Mouse (Mus musculus) neural tube, embryonic 12.5 days (tissue): ENCODE measurements around the gene Olfr933. TPM values are rescaled to one million over a fixed set of nuclear protein-coding genes. Genes with fewer than 3 reads are reported as not detected.

Source experiments
- ATAC-seq: fragments of 200-750 bp; cut with Nextera tagmentation; 2 replicates; pipeline ENCODE4 v1.8.0; 2017; ENCODE audit warnings: low read depth, mild to moderate bottlenecking, moderate TSS enrichment, moderate library complexity; ENCODE audit not compliant: low FRiP score
- H3K27ac ChIP-seq: fragments of 300-500 bp; sonication (generic); 2 replicates; pipeline ENCODE4 v1.5.1; 2016
- H3K27me3 ChIP-seq: fragments of 300-500 bp; sonication (generic); replicated peaks from 2 replicates; pipeline ENCODE4 v1.6.1; 2016; ENCODE audit warnings: mild to moderate bottlenecking
- H3K36me3 ChIP-seq: fragments of 300-500 bp; sonication (generic); 2 replicates; pipeline ENCODE4 v1.6.1; 2016; ENCODE audit warnings: mild to moderate bottlenecking
- H3K4me1 ChIP-seq: fragments of 300-500 bp; sonication (generic); 2 replicates; pipeline ENCODE4 v1.6.1; 2016
- H3K4me2 ChIP-seq: fragments of 300-500 bp; sonication (generic); replicated peaks from 2 replicates; pipeline ENCODE4 v1.6.1; 2016; ENCODE audit warnings: mild to moderate bottlenecking
- H3K4me3 ChIP-seq: fragments of 300-500 bp; sonication (generic); 2 replicates; pipeline ENCODE4 v1.5.1; 2016
- H3K9ac ChIP-seq: fragments of 300-500 bp; sonication (generic); 2 replicates; pipeline ENCODE4 v1.6.1; 2016; ENCODE audit warnings: mild to moderate bottlenecking
- H3K9me3 ChIP-seq: fragments of 300-500 bp; sonication (generic); 2 replicates; pipeline ENCODE4 v1.6.1; 2016; ENCODE audit warnings: mild to moderate bottlenecking
- WGBS: fragments of 180-500 bp; shearing (Covaris S2); methylation state at CpG from one replicate; pipeline ENCODE4 v1.1.7; 2016; 5-methylcytosine and 5-hydroxymethylcytosine counted together
- polyA plus RNA-seq: library from polyadenylated mRNA; unstranded; fragments of >200 nt; fragmentation: Nextera tagmentation; extraction: Ambion mirVana; gene quantifications from 2 replicates; pipeline ENCODE4 v1.2.1, GENCODE M21; 2016

The Olfr933 gene
- polyA plus RNA-seq: not detected in 2 replicates

DNA sequence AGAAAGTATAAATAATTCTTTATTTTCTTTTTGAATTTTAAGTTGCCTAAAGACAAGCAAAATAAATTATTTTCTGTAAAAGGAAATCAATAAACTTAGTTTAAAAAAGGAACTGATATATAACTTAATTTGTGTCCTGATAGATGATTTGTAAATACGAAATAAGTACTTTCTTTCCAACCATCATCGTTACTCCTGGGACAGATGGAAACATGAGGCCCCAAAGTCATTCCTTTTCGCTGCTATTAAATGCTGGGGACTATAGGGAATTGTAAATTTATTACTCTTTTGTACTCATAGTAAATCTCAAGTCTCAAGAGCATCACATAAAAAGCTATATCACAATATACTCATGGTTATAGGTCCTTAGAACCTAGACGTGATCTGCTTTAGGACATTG, at the start of gene Olfr933:
Gene Olfr933, plus strand, starts transcription at position 301 of the 400 bp plus-strand sequence.
- Histone ChIP-seq H3K4me1 (no peaks in the 10 kb centered on the region), H3K27ac (no peak within 1 kb of the TSS), H3K4me3 (no peak within 1 kb of the TSS), H3K27me3 (no peaks in the 10 kb centered on the region), H3K9me3 (no peaks in the 10 kb centered on the region), H3K9ac (no peak within 1 kb of the TSS), H3K4me2 (no peak within 1 kb of the TSS), H3K36me3 (no peaks in the 10 kb centered on the region)
- ATAC-seq: no peak
- WGBS: 78% methylated on average over 4 of the region's 4 CpGs

DNA sequence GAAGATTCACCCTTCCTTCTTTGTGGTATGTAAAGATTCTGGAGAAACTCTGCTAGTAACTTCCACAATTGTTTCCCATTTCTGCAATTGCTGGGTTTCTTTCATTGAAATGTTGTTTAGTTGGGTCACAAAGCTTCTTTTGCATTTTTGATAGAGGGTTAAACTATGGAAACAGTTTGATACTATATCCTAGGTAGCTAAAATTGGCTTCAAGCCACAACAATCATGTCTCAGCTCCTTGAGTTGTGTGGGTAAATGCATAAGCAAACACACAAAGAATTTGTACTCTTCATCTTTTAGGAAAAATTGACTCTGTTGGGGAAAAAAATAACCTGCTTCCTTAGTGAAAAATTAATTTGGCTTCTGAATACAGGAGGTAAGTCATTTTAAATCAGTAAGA, 42.6 kb upstream of the Olfr933 start, which contains the start of gene Olfr930:
Gene Olfr930, plus strand, starts transcription at position 301 of the 400 bp plus-strand sequence.
- Histone ChIP-seq H3K4me3 (no peak within 1 kb of the TSS), H3K36me3 (no peaks in the 10 kb centered on the region), H3K27me3 (no peaks in the 10 kb centered on the region), H3K27ac (no peak within 1 kb of the TSS), H3K4me2 (no peak within 1 kb of the TSS), H3K9me3 (no peaks in the 10 kb centered on the region), H3K9ac (no peak within 1 kb of the TSS), H3K4me1 (no peaks in the 10 kb centered on the region)
- no peak for ATAC-seq

DNA sequence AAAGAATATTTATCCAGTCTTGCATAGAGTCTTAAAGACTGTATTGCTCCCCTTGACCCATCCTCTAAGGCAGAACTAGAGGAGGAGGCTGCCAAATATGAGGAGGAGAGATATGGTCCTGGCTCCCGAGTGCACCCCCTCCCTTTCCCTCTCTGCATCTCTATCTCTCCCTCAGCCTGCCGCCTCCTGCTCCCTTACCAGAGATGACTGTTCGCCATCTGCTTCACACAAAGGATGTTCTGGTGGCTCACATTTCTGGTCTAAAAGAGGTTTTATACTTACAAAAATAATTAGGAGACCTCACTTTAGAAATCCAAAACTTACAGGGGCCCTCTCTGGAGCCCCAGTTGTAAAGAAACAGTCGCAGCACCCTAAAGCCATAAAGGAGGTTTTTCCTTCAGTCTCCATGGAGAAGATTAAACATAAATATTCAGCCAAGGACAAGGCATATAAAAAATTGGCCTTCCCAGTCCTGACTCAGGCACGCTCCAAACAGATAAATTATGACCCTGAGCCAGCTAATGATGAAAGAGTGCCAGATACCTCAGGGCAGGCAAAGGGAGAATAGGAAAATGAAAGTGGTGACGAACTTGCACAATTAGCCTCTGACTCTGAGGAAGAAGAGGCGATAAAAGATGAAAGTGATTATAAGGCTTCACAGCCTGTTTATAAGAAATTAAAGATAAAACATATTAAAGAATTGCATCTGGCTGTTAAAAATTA, 18.6 kb upstream of the Olfr933 start:
- Histone ChIP-seq H3K9ac (no peak overlapping the region), H3K27ac (no peak overlapping the region), H3K4me1 (no peaks in the 10 kb centered on the region), H3K4me2 (no peak overlapping the region), H3K4me3 (no peak overlapping the region), H3K36me3 (no peaks in the 10 kb centered on the region), H3K9me3 (no peaks in the 10 kb centered on the region), H3K27me3 (no peaks in the 10 kb centered on the region)
- 55% methylated on average over 7 of the region's 7 CpGs for WGBS
- no peak for ATAC-seq

DNA sequence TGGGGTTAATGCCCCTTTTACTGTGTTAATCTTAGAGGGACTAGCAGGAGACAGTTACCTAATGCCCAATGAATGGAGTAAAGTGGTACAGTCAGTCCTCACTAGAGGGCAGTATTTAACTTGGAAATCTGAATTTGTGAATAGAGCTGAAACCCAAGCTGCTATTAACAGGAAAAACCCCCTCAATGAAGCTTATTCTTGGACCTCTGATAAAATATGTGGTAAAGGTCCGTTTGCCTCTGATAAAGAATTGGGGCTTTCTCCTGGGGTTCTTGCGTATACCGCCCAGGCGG, 18.0 kb upstream of the Olfr933 start:
- H3K27ac ChIP-seq: no peak overlapping the region
- no peaks in the 10 kb centered on the region for H3K27me3 ChIP-seq
- H3K36me3 ChIP-seq: no peaks in the 10 kb centered on the region
- H3K9me3 ChIP-seq: no peaks in the 10 kb centered on the region
- 0 out of 2 replicates have a peak, but pooled peaks have one; percentile 50 for ATAC-seq
- H3K4me3 ChIP-seq: no peak overlapping the region
- H3K4me2 ChIP-seq: no peak overlapping the region
- H3K4me1 ChIP-seq: no peaks in the 10 kb centered on the region
- WGBS: 80% methylated on average over 4 of the region's 4 CpGs
- no peak overlapping the region for H3K9ac ChIP-seq

DNA sequence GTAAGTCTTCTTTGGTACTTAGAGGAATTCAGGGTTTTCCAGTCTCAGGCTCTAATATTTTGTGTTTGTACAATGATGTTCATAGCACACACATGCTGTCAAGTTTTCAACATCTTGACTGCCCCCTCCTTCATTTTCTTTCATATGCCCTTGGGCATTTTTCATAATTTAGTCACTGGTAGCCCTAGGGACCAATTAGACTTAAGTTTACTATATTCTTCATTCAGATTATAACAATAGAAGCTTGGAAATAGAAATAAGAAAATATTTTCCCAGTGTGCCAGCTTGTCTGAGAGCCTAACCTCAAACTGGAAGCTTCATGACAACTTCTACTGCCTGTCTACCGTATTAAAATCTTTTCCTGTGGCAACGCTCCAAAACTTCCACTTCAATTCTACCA, 16.1 kb downstream of the Olfr933 start, which contains the start of gene Olfr934:
Gene Olfr934, minus strand, starts transcription at position 101 of the 400 bp plus-strand sequence.
- Histone ChIP-seq H3K9me3 (no peaks in the 10 kb centered on the region), H3K27ac (no peak within 1 kb of the TSS), H3K9ac (no peak within 1 kb of the TSS), H3K4me3 (no peak within 1 kb of the TSS), H3K27me3 (no peaks in the 10 kb centered on the region), H3K36me3 (no peaks in the 10 kb centered on the region), H3K4me2 (no peak within 1 kb of the TSS), H3K4me1 (no peaks in the 10 kb centered on the region)
- ATAC-seq: no peak
- WGBS: 90% methylated on average over 2 of the region's 2 CpGs

DNA sequence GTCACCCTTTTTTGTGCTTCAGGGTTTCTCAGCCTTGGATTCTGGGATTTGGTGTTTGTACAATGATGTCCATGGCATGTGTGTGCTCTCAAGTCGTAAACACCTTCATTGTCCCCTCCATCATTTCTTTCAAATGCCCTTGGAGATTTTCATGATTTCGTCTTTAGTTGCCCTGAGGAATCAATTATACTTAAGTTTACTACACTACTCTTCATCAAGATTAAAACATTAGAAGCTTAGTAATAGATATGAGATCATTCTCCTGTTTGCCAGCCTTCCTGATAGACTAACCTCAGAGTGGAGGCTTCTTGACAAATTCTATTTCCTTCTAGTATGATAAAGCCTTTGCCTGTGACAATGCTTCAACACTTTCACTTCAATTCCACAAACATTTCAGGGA, 27.5 kb downstream of the Olfr933 start, which contains the start of gene Olfr935:
Gene Olfr935, minus strand, starts transcription at position 101 of the 400 bp plus-strand sequence.
- no peak for ATAC-seq
- Histone ChIP-seq H3K9ac (no peak within 1 kb of the TSS), H3K4me1 (no peaks in the 10 kb centered on the region), H3K36me3 (no peaks in the 10 kb centered on the region), H3K27me3 (no peaks in the 10 kb centered on the region), H3K4me2 (no peak within 1 kb of the TSS), H3K27ac (no peak within 1 kb of the TSS), H3K9me3 (no peaks in the 10 kb centered on the region), H3K4me3 (no peak within 1 kb of the TSS)
- 76% methylated on average over 2 of the region's 2 CpGs for WGBS

DNA sequence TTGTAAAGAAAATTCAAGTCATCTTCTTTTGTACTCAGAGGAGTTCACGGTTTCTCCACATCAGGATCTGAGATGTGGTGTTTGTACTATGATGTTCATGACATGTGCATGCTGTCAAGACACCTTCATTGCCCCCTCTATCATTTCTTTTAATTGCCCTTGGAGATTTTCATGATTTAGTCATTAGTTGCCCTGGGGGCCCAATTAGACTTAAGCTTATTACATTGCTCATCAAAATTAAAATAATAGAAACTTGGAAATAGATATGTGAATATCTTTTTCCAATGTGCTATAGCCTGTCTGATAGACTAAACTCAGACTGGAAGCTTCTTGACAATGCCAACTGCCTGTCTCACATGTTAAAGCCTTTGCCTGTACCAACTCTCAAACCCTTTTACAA, 51.2 kb downstream of the Olfr933 start, which contains the start of gene Olfr146:
Gene Olfr146, minus strand, starts transcription at position 101 of the 400 bp plus-strand sequence.
- ATAC-seq: no peak
- H3K4me1 ChIP-seq: no peaks in the 10 kb centered on the region
- no peak within 1 kb of the TSS for H3K4me2 ChIP-seq
- no peak within 1 kb of the TSS for H3K4me3 ChIP-seq
- H3K27me3 ChIP-seq: no peaks in the 10 kb centered on the region
- no peak within 1 kb of the TSS for H3K27ac ChIP-seq
- no peaks in the 10 kb centered on the region for H3K36me3 ChIP-seq
- H3K9ac ChIP-seq: no peak within 1 kb of the TSS
- WGBS: 90% methylated on average over 1 of the region's 1 CpGs
- H3K9me3 ChIP-seq: no peaks in the 10 kb centered on the region

Other genes with a start within 250 kb of the Olfr933 start
- gene Olfr920, start 220.0 kb upstream of the Olfr933 start, polyA plus RNA-seq: not detected in 2 replicates
- not detected in 2 replicates for gene Olfr921, start 199.2 kb upstream of the Olfr933 start, polyA plus RNA-seq
- not detected in 2 replicates for gene Olfr922, start 157.7 kb upstream of the Olfr933 start, polyA plus RNA-seq
- gene Olfr923, start 145.8 kb upstream of the Olfr933 start, polyA plus RNA-seq: not detected in 2 replicates
- gene Olfr924, start 127.9 kb upstream of the Olfr933 start, polyA plus RNA-seq: not detected in 2 replicates
- not detected in 2 replicates for gene Olfr26, start 117.3 kb upstream of the Olfr933 start, polyA plus RNA-seq
- not detected in 2 replicates for gene Olfr926, start 95.2 kb upstream of the Olfr933 start, polyA plus RNA-seq
- not detected in 2 replicates for gene Olfr930, start 42.5 kb upstream of the Olfr933 start, polyA plus RNA-seq
- not detected in 2 replicates for gene Olfr934, start 16.0 kb downstream of the Olfr933 start, polyA plus RNA-seq
- not detected in 2 replicates for gene Olfr935, start 27.4 kb downstream of the Olfr933 start, polyA plus RNA-seq
- gene Olfr146, start 51.1 kb downstream of the Olfr933 start, polyA plus RNA-seq: not detected in 2 replicates
- gene Olfr937, start 92.6 kb downstream of the Olfr933 start, polyA plus RNA-seq: not detected in 2 replicates
- gene Olfr938, start 106.6 kb downstream of the Olfr933 start, polyA plus RNA-seq: not detected in 2 replicates
- not detected in 2 replicates for gene Olfr27, start 155.8 kb downstream of the Olfr933 start, polyA plus RNA-seq
- not detected in 2 replicates for gene Olfr943, start 194.0 kb downstream of the Olfr933 start, polyA plus RNA-seq
- gene Olfr944, start 229.6 kb downstream of the Olfr933 start, polyA plus RNA-seq: not detected in 2 replicates